Mouse (Mus musculus) intestine, embryonic 16.5 days (tissue): ENCODE data around the gene Ccdc152. TPM values are rescaled to one million over a fixed set of nuclear protein-coding genes. Genes with fewer than 3 reads are reported as not detected.
A peak's percentile ranks its signal among the peaks of the same experiment; 100 is the strongest.

ENCODE experiments used
- ATAC-seq: fragments of 200-750 bp; cut with Nextera tagmentation; 2 replicates; pipeline ENCODE4 v1.8.0; 2017; ENCODE audit warnings: moderate TSS enrichment, moderate library complexity
- H3K27ac ChIP-seq: fragments of 300-500 bp; sonication (generic); 2 replicates; pipeline ENCODE4 v1.5.1; 2014; ENCODE audit warnings: mild to moderate bottlenecking, low read length
- H3K27me3 ChIP-seq: fragments of 300-500 bp; sonication (generic); replicated peaks from 2 replicates; pipeline ENCODE4 v1.6.1; 2014; ENCODE audit warnings: low read length, control low read depth, mixed read lengths; ENCODE audit not compliant: control insufficient read depth, insufficient read depth
- H3K36me3 ChIP-seq: fragments of 300-500 bp; sonication (generic); 2 replicates; pipeline ENCODE4 v1.6.1; 2014; ENCODE audit warnings: low read length, control low read depth; ENCODE audit not compliant: control insufficient read depth, insufficient read depth
- H3K4me1 ChIP-seq: fragments of 300-500 bp; sonication (generic); 2 replicates; pipeline ENCODE4 v1.6.1; 2014; ENCODE audit warnings: low read length, control low read depth, mixed read lengths; ENCODE audit not compliant: control insufficient read depth, insufficient read depth
- H3K4me2 ChIP-seq: fragments of 300-500 bp; sonication (generic); 2 replicates; pipeline ENCODE4 v1.6.1; 2014; ENCODE audit warnings: low read depth, low read length, control low read depth
- H3K4me3 ChIP-seq: fragments of 300-500 bp; sonication (generic); 2 replicates; pipeline ENCODE4 v1.5.1; 2014; ENCODE audit warnings: mild to moderate bottlenecking, low read length
- H3K9ac ChIP-seq: fragments of 300-500 bp; sonication (generic); 2 replicates; pipeline ENCODE4 v1.6.1; 2014; ENCODE audit warnings: low read depth, low read length
- H3K9me3 ChIP-seq: fragments of 300-500 bp; sonication (generic); 2 replicates; pipeline ENCODE4 v1.6.1; 2016; ENCODE audit warnings: low read length, control low read depth; ENCODE audit not compliant: control insufficient read depth
- whole genome bisulfite sequencing: fragments of 180-500 bp; shearing (Covaris S2); extraction: QIAGEN DNeasy Blood & Tissue Kit; methylation state at CpG from one replicate; pipeline ENCODE4 v1.1.7; 2014; 5-methylcytosine and 5-hydroxymethylcytosine counted together
- polyA plus RNA-seq: library from polyadenylated mRNA; unstranded; fragments of >200 nt; fragmentation: Nextera tagmentation; extraction: Ambion mirVana; gene quantifications from 2 replicates; pipeline ENCODE4 v1.2.1, GENCODE M21; 2015

The Ccdc152 gene
- polyA plus RNA-seq = 0.24 and 0.58 TPM in 2 replicates

GRCm38 (mm10) chr15:3303426-3303825, at the start of gene Ccdc152:
Gene Ccdc152, minus strand, starts transcription at chr15:3303526.
- Histone ChIP-seq H3K4me2 (no peak within 1 kb of the TSS), H3K27ac (no peak within 1 kb of the TSS), H3K9me3 (no peaks in the 10 kb centered on the region), H3K27me3 (no peaks in the 10 kb centered on the region), H3K4me3 (no peak within 1 kb of the TSS), H3K9ac (no peak within 1 kb of the TSS), H3K36me3 (no peaks in the 10 kb centered on the region), H3K4me1 (no peaks in the 10 kb centered on the region)
- 89% methylated on average over 12 of the region's 12 CpGs for WGBS
- no peak for ATAC-seq

DNA sequence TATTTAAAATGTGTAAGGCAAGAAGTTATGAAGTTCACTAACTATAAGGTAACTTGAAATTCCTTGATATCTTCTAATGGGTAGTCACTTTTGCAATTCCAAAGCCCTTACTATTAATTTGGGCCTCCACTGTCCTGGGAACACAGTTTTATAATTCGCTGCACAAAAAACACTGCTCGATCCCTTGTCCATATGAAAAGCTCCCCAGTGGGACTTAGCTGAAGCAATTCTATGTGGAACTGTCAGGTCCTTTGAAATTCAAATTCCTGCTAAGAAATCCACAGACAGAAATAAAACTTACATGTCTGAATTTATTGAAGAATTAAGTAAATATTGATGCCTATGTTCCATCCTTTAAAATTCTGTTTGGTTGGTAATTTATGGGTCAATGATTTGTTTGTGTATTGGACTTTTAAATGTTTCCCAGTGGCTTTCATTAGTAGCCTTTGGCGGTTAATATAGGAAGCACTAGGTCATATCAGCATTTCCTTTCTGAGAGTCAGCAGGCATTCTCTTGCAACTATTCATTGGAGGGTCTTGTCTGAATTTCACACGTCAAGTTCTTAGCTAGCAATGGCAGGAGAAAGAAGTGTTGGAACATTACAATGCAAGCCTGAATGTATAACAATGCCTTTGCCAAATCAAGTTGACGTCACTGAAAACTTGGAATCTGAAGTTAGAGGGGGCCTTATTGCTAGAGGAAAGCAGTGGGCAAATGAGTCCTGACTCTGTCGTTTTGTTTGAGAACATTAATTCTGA, 46.2 kb upstream of the Ccdc152 start:
- Histone ChIP-seq H3K27me3 (no peaks in the 10 kb centered on the region), H3K4me1 (0 out of 2 replicates have a peak, but pooled peaks cover 3% of the 10 kb centered on the region), H3K9ac (no peak overlapping the region), H3K9me3 (no peaks in the 10 kb centered on the region), H3K27ac (no peak overlapping the region), H3K36me3 (no peaks in the 10 kb centered on the region; the same call in 1 of the 2 replicates), H3K4me3 (no peak overlapping the region), H3K4me2 (no peak overlapping the region)
- 74% methylated on average over 6 of the region's 6 CpGs for WGBS
- no peak for ATAC-seq

- Histone ChIP-seq H3K27ac (no peak overlapping the region), H3K9ac (no peak overlapping the region), H3K36me3 (no peaks in the 10 kb centered on the region; the same call in 1 of the 2 replicates), H3K4me3 (no peak overlapping the region), H3K9me3 (no peaks in the 10 kb centered on the region), H3K27me3 (no peaks in the 10 kb centered on the region), H3K4me1 (0 out of 2 replicates have a peak, but pooled peaks cover 3% of the 10 kb centered on the region), H3K4me2 (no peak overlapping the region)
- no peak for ATAC-seq
- 56% methylated on average over 3 of the region's 3 CpGs for WGBS
These were observed 43.4 kb upstream of the Ccdc152 start for GRCm38 (mm10) chr15:3346682-3347081.

- no peaks in the 10 kb centered on the region; the same call in 1 of the 2 replicates for H3K36me3 ChIP-seq
- 80% methylated on average over 4 of the region's 4 CpGs for WGBS
- H3K27ac ChIP-seq = no peak overlapping the region
- ATAC-seq = no peak
- H3K4me2 ChIP-seq = no peak overlapping the region
- no peaks in the 10 kb centered on the region for H3K9me3 ChIP-seq
- H3K4me1 ChIP-seq = 0 out of 2 replicates have a peak, but pooled peaks cover 3% of the 10 kb centered on the region
- H3K9ac ChIP-seq = no peak overlapping the region
- H3K27me3 ChIP-seq = no peaks in the 10 kb centered on the region
- no peak overlapping the region for H3K4me3 ChIP-seq
These were observed 41.2 kb upstream of the Ccdc152 start for GRCm38 (mm10) chr15:3344555-3344954.

DNA sequence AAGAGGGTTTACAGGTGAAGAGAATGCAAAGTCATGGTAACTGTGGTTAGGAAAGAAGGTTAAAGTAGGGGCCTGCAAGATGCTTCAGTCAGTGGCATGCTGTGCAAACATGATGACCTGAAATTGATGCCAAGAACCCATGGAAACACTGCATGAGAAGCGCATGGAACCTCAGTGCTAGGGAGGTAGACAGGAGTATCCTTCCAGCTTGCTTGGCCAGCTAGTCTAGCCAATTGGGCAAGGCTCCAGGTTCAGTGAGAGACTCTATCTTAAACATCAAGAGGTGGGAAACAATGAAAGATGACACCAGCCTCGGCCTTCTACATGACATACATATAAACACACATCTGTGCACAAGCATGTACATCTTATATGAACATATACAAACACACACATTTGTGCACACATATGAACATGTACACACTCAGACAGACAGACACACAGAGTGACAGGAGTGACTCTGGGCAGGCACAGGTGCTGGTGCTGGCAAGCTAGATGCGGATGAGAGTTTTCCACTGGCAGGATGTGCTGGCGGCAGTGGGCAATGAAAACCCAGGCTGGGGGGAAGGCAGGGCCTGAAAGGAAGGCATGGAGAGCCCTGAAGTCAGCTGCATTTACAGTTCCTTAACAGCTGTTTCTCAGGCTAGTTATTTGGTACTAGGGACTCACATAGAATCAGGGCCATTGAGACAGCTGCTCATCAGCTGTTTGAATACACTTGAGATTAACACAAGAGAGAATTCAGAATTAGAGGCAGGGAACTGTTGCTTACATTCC, 38.7 kb upstream of the Ccdc152 start:
- no peak for ATAC-seq
- no peak overlapping the region for H3K4me3 ChIP-seq
- 72% methylated on average over 4 of the region's 4 CpGs for WGBS

GRCm38 (mm10) chr15:3339847-3340246, 36.5 kb upstream of the Ccdc152 start:
- Histone ChIP-seq H3K9ac (no peak overlapping the region), H3K9me3 (no peaks in the 10 kb centered on the region), H3K4me1 (no peaks in the 10 kb centered on the region), H3K27ac (0 out of 2 replicates have a peak overlapping the region, but pooled peaks have one; percentile 5), H3K36me3 (peaks cover 11% of the 10 kb centered on the region), H3K4me3 (no peak overlapping the region), H3K4me2 (no peak overlapping the region), H3K27me3 (no peaks in the 10 kb centered on the region)
- 75% methylated on average over 3 of the region's 3 CpGs for WGBS
- ATAC-seq = no peak

More for the DNA sequence above, 38.7 kb upstream of the Ccdc152 start:
- no peak overlapping the region for H3K27ac ChIP-seq
- no peak overlapping the region for H3K4me2 ChIP-seq
- H3K27me3 ChIP-seq = no peaks in the 10 kb centered on the region
- H3K9me3 ChIP-seq = no peaks in the 10 kb centered on the region
- peaks cover 10% of the 10 kb centered on the region for H3K36me3 ChIP-seq
- H3K9ac ChIP-seq = no peak overlapping the region
- H3K4me1 ChIP-seq = no peaks in the 10 kb centered on the region

- Histone ChIP-seq H3K36me3 (0 out of 2 replicates have a peak, but pooled peaks cover 6% of the 10 kb centered on the region), H3K9ac (no peak overlapping the region), H3K4me3 (no peak overlapping the region), H3K27me3 (no peaks in the 10 kb centered on the region), H3K9me3 (no peaks in the 10 kb centered on the region), H3K27ac (no peak overlapping the region), H3K4me1 (no peaks in the 10 kb centered on the region), H3K4me2 (no peak overlapping the region)
- WGBS = 95% methylated on average over 4 of the region's 4 CpGs
- no peak for ATAC-seq
These were observed 29.2 kb upstream of the Ccdc152 start for GRCm38 (mm10) chr15:3332517-3332916.

DNA sequence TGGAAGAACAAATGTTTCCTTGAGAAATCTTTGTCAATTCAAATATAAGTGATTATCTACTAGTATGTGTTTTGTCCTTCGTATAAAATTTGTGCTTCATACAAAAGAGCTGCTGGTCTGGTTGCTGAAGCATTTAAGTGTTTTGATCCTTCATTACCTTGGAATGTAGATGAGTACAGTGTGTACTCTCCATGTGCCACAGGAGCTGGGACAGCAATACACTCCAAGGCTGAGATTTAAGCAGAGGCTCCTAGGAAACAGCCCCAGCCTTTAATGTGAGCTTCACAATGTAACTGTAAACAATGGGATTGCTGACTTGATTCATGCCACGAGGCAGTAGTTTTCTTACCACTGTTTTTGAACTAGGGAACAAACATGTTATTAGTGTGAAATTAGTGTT, 28.5 kb upstream of the Ccdc152 start:
- no peak for ATAC-seq
- Histone ChIP-seq H3K36me3 (no peaks in the 10 kb centered on the region), H3K4me1 (no peaks in the 10 kb centered on the region), H3K4me2 (no peak overlapping the region), H3K9ac (no peak overlapping the region), H3K27me3 (no peaks in the 10 kb centered on the region), H3K9me3 (no peaks in the 10 kb centered on the region), H3K27ac (no peak overlapping the region), H3K4me3 (no peak overlapping the region)
- 84% methylated on average over 2 of the region's 2 CpGs for WGBS

GRCm38 (mm10) chr15:3330291-3330690, 27.0 kb upstream of the Ccdc152 start:
- WGBS = 69% methylated on average over 1 of the region's 1 CpGs
- Histone ChIP-seq H3K27me3 (no peaks in the 10 kb centered on the region), H3K4me3 (no peak overlapping the region), H3K9me3 (no peaks in the 10 kb centered on the region), H3K36me3 (no peaks in the 10 kb centered on the region), H3K27ac (no peak overlapping the region), H3K4me2 (no peak overlapping the region), H3K9ac (no peak overlapping the region), H3K4me1 (no peaks in the 10 kb centered on the region)
- no peak for ATAC-seq
